Mouse (Mus musculus) CH12.LX (cell line): ENCODE measurements around the gene Rbms1. TPM values are rescaled to one million over a fixed set of nuclear protein-coding genes. Genes with fewer than 3 reads are reported as not detected.

Experiments used
- DNase-seq: peaks from one replicate; pipeline ENCODE4 v3.0.0-alpha.2; 2013; ENCODE audit errors: extremely low read depth
- H3K27ac ChIP-seq: 2 replicates; pipeline ENCODE4 v1.5.1; 2012; ENCODE audit warnings: low read depth, mild to moderate bottlenecking, control low read depth, moderate library complexity; ENCODE audit not compliant: insufficient read depth
- H3K27me3 ChIP-seq: replicated peaks from 2 replicates; pipeline ENCODE3; 2012; ENCODE audit warnings: inconsistent platforms
- H3K36me3 ChIP-seq, 2 experiments: replicated peaks in 1 of 2; 2 replicates each; pipeline versions ENCODE3 to v1.6.1; 2012; ENCODE audit warnings: inconsistent platforms in 1 of 2, low read length in 1 of 2, mild to moderate bottlenecking in 1 of 2, mixed read lengths in 1 of 2, moderate library complexity in 1 of 2; ENCODE audit not compliant: control insufficient read depth in 1 of 2, insufficient read depth in 1 of 2
- H3K4me1 ChIP-seq, 2 experiments: 2 replicates each; pipeline ENCODE4 v1.6.1; 2012; ENCODE audit warnings: inconsistent platforms in 1 of 2, moderate library complexity in 1 of 2; ENCODE audit not compliant: insufficient read depth in 2 of 2, control insufficient read depth in 1 of 2
- H3K4me2 ChIP-seq: 2 replicates; pipeline ENCODE4 v1.6.1; 2012; ENCODE audit warnings: low read depth, mild to moderate bottlenecking, control low read depth; ENCODE audit not compliant: poor library complexity, insufficient read depth, severe bottlenecking
- H3K4me3 ChIP-seq, 3 experiments: fragments of 150-350 bp in 1 of 3; sonication (generic) in 1 of 3; replicated peaks in 1 of 3; 2 replicates each; pipeline versions ENCODE3 to v1.5.1; 2011 to 2012; ENCODE audit warnings: low read depth in 2 of 3, low read length in 2 of 3, mild to moderate bottlenecking in 2 of 3, moderate library complexity in 2 of 3, control low read depth in 1 of 3, improper control_type of control experiment in 1 of 3, inconsistent platforms in 1 of 3, mixed read lengths in 1 of 3; ENCODE audit not compliant: poor library complexity in 1 of 3
- H3K79me2 ChIP-seq: replicated peaks from 2 replicates; pipeline ENCODE4 v1.6.1; 2012; ENCODE audit warnings: mild to moderate bottlenecking, moderate library complexity; ENCODE audit not compliant: control insufficient read depth, poor library complexity, insufficient read depth, severe bottlenecking; ENCODE audit errors: extremely low read depth
- H3K9ac ChIP-seq: 2 replicates; pipeline ENCODE4 v1.6.1; 2012; ENCODE audit warnings: low read depth, mild to moderate bottlenecking, control low read depth, moderate library complexity; ENCODE audit not compliant: insufficient read depth
- H3K9me3 ChIP-seq: replicated peaks from 2 replicates; pipeline ENCODE3; 2012; ENCODE audit warnings: low read length, inconsistent platforms, mixed read lengths
- CHD1 ChIP-seq: IDR thresholded peaks from 2 replicates; pipeline ENCODE4 v1.6.1; 2012; ENCODE audit warnings: low read depth, low read length, improper control_type of control experiment, inconsistent platforms
- CHD2 ChIP-seq: IDR thresholded peaks from 2 replicates; pipeline ENCODE4 v1.6.1; 2011; ENCODE audit warnings: low read length, improper control_type of control experiment
- CTCF ChIP-seq, 2 experiments: IDR thresholded peaks in 1 of 2; conservative IDR thresholded peaks in 1 of 2; 2 replicates each; pipeline ENCODE4 v1.5.1; 2011 to 2012; ENCODE audit warnings: low read depth in 2 of 2, low read length in 2 of 2, improper control_type of control experiment in 1 of 2, inconsistent platforms in 1 of 2, mild to moderate bottlenecking in 1 of 2, moderate library complexity in 1 of 2
- ELF1 ChIP-seq: IDR thresholded peaks from 2 replicates; pipeline ENCODE4 v1.6.1; 2014; ENCODE audit warnings: low read depth, mild to moderate bottlenecking, inconsistent platforms, low read length, improper control_type of control experiment
- ETS1 ChIP-seq: conservative IDR thresholded peaks from 2 replicates; pipeline ENCODE4 v1.6.1; 2012; ENCODE audit warnings: low read depth, mild to moderate bottlenecking, inconsistent platforms, low read length, improper control_type of control experiment, moderate library complexity
- GABPA ChIP-seq: IDR thresholded peaks from 2 replicates; pipeline ENCODE4 v1.6.1; 2012; ENCODE audit warnings: low read depth, low read length, improper control_type of control experiment, inconsistent platforms; ENCODE audit not compliant: insufficient replicate concordance
- HCFC1 ChIP-seq: IDR thresholded peaks from 2 replicates; pipeline ENCODE4 v1.6.1; 2012; ENCODE audit warnings: low read depth, mild to moderate bottlenecking, inconsistent platforms, low read length, improper control_type of control experiment
- IRF4 ChIP-seq: IDR thresholded peaks from 2 replicates; pipeline ENCODE4 v1.6.1; 2014; ENCODE audit warnings: low read depth, mild to moderate bottlenecking, inconsistent platforms, low read length, improper control_type of control experiment
- MAFK ChIP-seq: IDR thresholded peaks from 2 replicates; pipeline ENCODE4 v1.6.1; 2011; ENCODE audit warnings: low read length, improper control_type of control experiment; ENCODE audit not compliant: insufficient replicate concordance
- MAZ ChIP-seq: IDR thresholded peaks from 2 replicates; pipeline ENCODE4 v1.6.1; 2012; ENCODE audit warnings: low read depth, mild to moderate bottlenecking, inconsistent platforms, low read length, improper control_type of control experiment, moderate library complexity
- MEF2A ChIP-seq: IDR thresholded peaks from 2 replicates; pipeline ENCODE4 v1.6.1; 2014; ENCODE audit warnings: low read depth, mild to moderate bottlenecking, inconsistent platforms, low read length, improper control_type of control experiment, borderline replicate concordance
- MXI1 ChIP-seq: IDR thresholded peaks from 2 replicates; pipeline ENCODE4 v1.6.1; 2011; ENCODE audit warnings: mild to moderate bottlenecking, low read depth, low read length, improper control_type of control experiment
- MYC ChIP-seq: IDR thresholded peaks from 2 replicates; pipeline ENCODE4 v1.6.1; 2011; ENCODE audit warnings: low read depth, mild to moderate bottlenecking, improper control_type of control experiment, low read length
- NRF1 ChIP-seq: IDR thresholded peaks from 2 replicates; pipeline ENCODE4 v1.6.1; 2014; ENCODE audit warnings: low read depth, mild to moderate bottlenecking, inconsistent platforms, low read length, improper control_type of control experiment, moderate library complexity
- PAX5 ChIP-seq: IDR thresholded peaks from 2 replicates; pipeline ENCODE4 v1.6.1; 2012; ENCODE audit warnings: low read length, inconsistent platforms, mixed read lengths
- POLR2A ChIP-seq: IDR thresholded peaks from 2 replicates; pipeline ENCODE4 v1.6.1; 2011; ENCODE audit warnings: low read depth, mild to moderate bottlenecking, improper control_type of control experiment, low read length
- POLR2AphosphoS2 ChIP-seq: IDR thresholded peaks from 2 replicates; pipeline ENCODE4 v1.6.1; 2011; ENCODE audit warnings: low read depth, low read length, improper control_type of control experiment
- RCOR1 ChIP-seq: conservative IDR thresholded peaks from 2 replicates; pipeline ENCODE4 v1.6.1; 2012; ENCODE audit warnings: low read depth, mild to moderate bottlenecking, inconsistent platforms, low read length, improper control_type of control experiment
- SIN3A ChIP-seq: IDR thresholded peaks from 2 replicates; pipeline ENCODE4 v1.6.1; 2012; ENCODE audit warnings: low read length, improper control_type of control experiment, inconsistent platforms
- SMC3 ChIP-seq: IDR thresholded peaks from 2 replicates; pipeline ENCODE4 v1.6.1; 2011; ENCODE audit warnings: low read depth, low read length, improper control_type of control experiment
- TBP ChIP-seq: conservative IDR thresholded peaks from 2 replicates; pipeline ENCODE4 v1.6.1; 2011; ENCODE audit warnings: low read depth, low read length, improper control_type of control experiment
- UBTF ChIP-seq: IDR thresholded peaks from 2 replicates; pipeline ENCODE4 v1.6.1; 2012; ENCODE audit warnings: low read depth, mild to moderate bottlenecking, inconsistent platforms, low read length, improper control_type of control experiment, moderate library complexity
- USF1 ChIP-seq: IDR thresholded peaks from 2 replicates; pipeline ENCODE4 v1.6.1; 2014; ENCODE audit warnings: low read depth, mild to moderate bottlenecking, inconsistent platforms, low read length, improper control_type of control experiment
- USF2 ChIP-seq: conservative IDR thresholded peaks from 2 replicates; pipeline ENCODE4 v1.6.1; 2011; ENCODE audit warnings: low read depth, low read length, improper control_type of control experiment
- ZC3H11A ChIP-seq: IDR thresholded peaks from 2 replicates; pipeline ENCODE4 v1.6.1; 2012; ENCODE audit warnings: low read depth, mild to moderate bottlenecking, inconsistent platforms, low read length, improper control_type of control experiment
- ZKSCAN1 ChIP-seq: IDR thresholded peaks from 2 replicates; pipeline ENCODE4 v1.6.1; 2012; ENCODE audit warnings: low read depth, inconsistent platforms, low read length, improper control_type of control experiment, borderline replicate concordance
- ZMIZ1 ChIP-seq: IDR thresholded peaks from 2 replicates; pipeline ENCODE4 v1.6.1; 2012; ENCODE audit warnings: low read depth, mild to moderate bottlenecking, inconsistent platforms, low read length, improper control_type of control experiment
- ZNF384 ChIP-seq: IDR thresholded peaks from 2 replicates; pipeline ENCODE4 v1.6.1; 2012; ENCODE audit warnings: low read depth, low read length, improper control_type of control experiment, inconsistent platforms
- dilution Hi-C: fragments of 300-500 bp; cut with MboI; formaldehyde crosslinking; loops from 2 replicates; pipeline ENCODE4 v1.14.3; 2020; ENCODE audit warnings: low sequenced_read_pairs; ENCODE audit not compliant: extremely low pct_unique_long_range_greater_than_20kb, extremely low pct_ligation_motif_present
- in situ Hi-C: fragments of 300-500 bp; cut with MboI; formaldehyde crosslinking; loops from 3 replicates; pipeline ENCODE4 v1.14.3; 2019; ENCODE audit warnings: low sequenced_read_pairs, low pct_ligation_motif_present, low pct_unique_long_range_greater_than_20kb, mixed read lengths
- polyA plus RNA-seq: library from polyadenylated mRNA; unstranded; fragments of >175 nt; gene quantifications from 2 replicates; pipeline ENCODE4 v1.2.1, GENCODE M21; 2012; ENCODE audit warnings: low read depth; ENCODE audit not compliant: insufficient read length
- total RNA-seq, 2 experiments: library from RNA; depleted of rRNA; stranded (reverse); fragments of 300-350 nt in 1 of 2; fragments of >200 nt in 1 of 2; gene quantifications; 2 replicates each; pipeline ENCODE4 v1.2.3; 2012 to 2014

Rbms1 gene
- total and polyA plus RNA-seq, 3 experiments: 10.6 to 33.9 (median 12.6) TPM

- in situ Hi-C loops (no loop called here), dilution Hi-C loops (no loop called here)
- no peak overlapping the region for H3K4me2 ChIP-seq
- H3K4me3 ChIP-seq: no peak overlapping the region
- H3K27ac ChIP-seq: no peak overlapping the region
- no peak for DNase-seq
- H3K4me1 ChIP-seq: peaks cover 4 to 20% of the 10 kb centered on the region in 2 experiments
- no peak overlapping the region for H3K9ac ChIP-seq
- no peak for TF ChIP-seq POLR2AphosphoS2
- H3K79me2 ChIP-seq: no peaks in the 10 kb centered on the region
- H3K36me3 ChIP-seq: peaks cover 0 to 4% of the 10 kb centered on the region in 2 experiments
- H3K27me3 ChIP-seq: no peaks in the 10 kb centered on the region
- H3K9me3 ChIP-seq: no peaks in the 10 kb centered on the region
These were observed 148.2 kb downstream of the Rbms1 start for GRCm38 (mm10) chr2:60814788-60815187.

- dilution Hi-C loops (no loop called here), in situ Hi-C loops (no loop called here)
- TF ChIP-seq MAZ (no peak), SIN3A (no peak), NRF1 (no peak), PAX5 (no peak), CHD2 (no peak), UBTF (no peak), MXI1 (no peak), CTCF (conservative IDR thresholded peaks at IDR 0.05 in 1 of 2, IDR thresholded peaks at IDR 0.05 in 1 of 2; ENCODE audit: low read depth in 2 of 2, low read length in 2 of 2) (no peak), MEF2A (no peak), POLR2A (no peak), ZNF384 (no peak), ELF1 (no peak), USF2 (no peak), CHD1 (no peak), ETS1 (no peak)
- Histone ChIP-seq H3K9ac (no peak overlapping the region), H3K27ac (no peak overlapping the region), H3K79me2 (no peaks in the 10 kb centered on the region), H3K4me1 (peaks cover 6 to 19% of the 10 kb centered on the region in 2 experiments), H3K4me2 (no peak overlapping the region), H3K36me3 (peaks cover 0 to 13% of the 10 kb centered on the region in 2 experiments), H3K9me3 (no peaks in the 10 kb centered on the region), H3K27me3 (no peaks in the 10 kb centered on the region), H3K4me3 (no peak overlapping the region)
- no peak for DNase-seq
These were observed 150.0 kb downstream of the Rbms1 start for GRCm38 (mm10) chr2:60812949-60813348.

GRCm38 (mm10) chr2:60810617-60811016 lies 152.4 kb downstream of the Rbms1 start:
- peak; percentile 32 for DNase-seq
- in situ Hi-C loops (no loop called here), dilution Hi-C loops (no loop called here)
- H3K27ac ChIP-seq: no peak overlapping the region
- no peaks in the 10 kb centered on the region for H3K79me2 ChIP-seq
- no peak overlapping the region for H3K9ac ChIP-seq
- peaks cover 0 to 17% of the 10 kb centered on the region in 2 experiments for H3K36me3 ChIP-seq
- no peak overlapping the region for H3K4me3 ChIP-seq
- no peaks in the 10 kb centered on the region for H3K9me3 ChIP-seq
- no peak overlapping the region for H3K4me2 ChIP-seq
- H3K4me1 ChIP-seq: peaks cover 6 to 16% of the 10 kb centered on the region in 2 experiments
- H3K27me3 ChIP-seq: no peaks in the 10 kb centered on the region
- TF ChIP-seq HCFC1 (no peak), GABPA (no peak), IRF4 (no peak), ZC3H11A (no peak), ELF1 (no peak), ZMIZ1 (no peak), RCOR1 (no peak), MYC (no peak), USF2 (no peak), ZKSCAN1 (no peak), CTCF (conservative IDR thresholded peaks at IDR 0.05 in 1 of 2, IDR thresholded peaks at IDR 0.05 in 1 of 2; ENCODE audit: low read depth in 2 of 2, low read length in 2 of 2) (no peak), MAFK (no peak), POLR2AphosphoS2 (no peak), SMC3 (no peak), NRF1 (no peak), USF1 (no peak), POLR2A (no peak), TBP (no peak), UBTF (no peak)
